Mouse (Mus musculus) inflammation-experienced regulatory T-cells, adult 6 months (primary cell): ENCODE results near the gene Trappc5. TPM values are rescaled to one million over a fixed set of nuclear protein-coding genes. Genes with fewer than 3 reads are reported as not detected.

Experiments used
- ATAC-seq: one replicate; pipeline ENCODE4 v1.8.0; 2017
- polyA plus RNA-seq, 3 experiments: library from polyadenylated mRNA; unstranded; fragments of 100-300 nt; shearing (Covaris generic); gene quantifications; one replicate each; pipeline ENCODE4 v1.2.1; 2017

The Trappc5 gene
- 10 to 100 TPM; 19.6 to 27.0 (median 23.3) TPM for polyA plus RNA-seq

- ATAC-seq, result peak; percentile 74
Observed at GRCm38 (mm10) chr8:3676131-3676992, at the start of gene Trappc5. TSS of gene Trappc5 (plus strand) at chr8:3676299.

- ATAC-seq, result no peak
Observed at GRCm38 (mm10) chr8:3626971-3627370, 49.1 kb upstream of the Trappc5 start.

GRCm38 (mm10) chr8:3628014-3628413 is 48.1 kb upstream of the Trappc5 start:
- peak; percentile 41 for ATAC-seq

- peak; percentile 98 for ATAC-seq
Observed at GRCm38 (mm10) chr8:3630647-3631477, 45.2 kb upstream of the Trappc5 start, which contains the start of gene Stxbp2. TSS of gene Stxbp2 (plus strand) at chr8:3630955.

- no peak for ATAC-seq
Observed at GRCm38 (mm10) chr8:3631478-3631875, 44.6 kb upstream of the Trappc5 start.

- ATAC-seq, result peak; percentile 71
Observed at GRCm38 (mm10) chr8:3645804-3646203, 30.3 kb upstream of the Trappc5 start.

- no peak for ATAC-seq
Observed at GRCm38 (mm10) chr8:3646824-3647531, 29.1 kb upstream of the Trappc5 start.

GRCm38 (mm10) chr8:3647561-3647960 is 28.5 kb upstream of the Trappc5 start:
- ATAC-seq, result no peak

- ATAC-seq, result no peak
Observed at GRCm38 (mm10) chr8:3648268-3648667, 27.8 kb upstream of the Trappc5 start.

- ATAC-seq, result no peak
Observed at GRCm38 (mm10) chr8:3648990-3649389, 27.1 kb upstream of the Trappc5 start.

- ATAC-seq, result no peak
Observed at GRCm38 (mm10) chr8:3652845-3653244, 23.3 kb upstream of the Trappc5 start.

- ATAC-seq, result no peak
Observed at GRCm38 (mm10) chr8:3654726-3655508, 21.2 kb upstream of the Trappc5 start.

- no peak for ATAC-seq
Observed at GRCm38 (mm10) chr8:3655526-3655925, 20.6 kb upstream of the Trappc5 start, which contains the start of gene Retn. TSS of gene Retn (plus strand) at chr8:3655770.

- no peak for ATAC-seq
Observed at GRCm38 (mm10) chr8:3656725-3657381, 19.2 kb upstream of the Trappc5 start.

- no peak for ATAC-seq
Observed at GRCm38 (mm10) chr8:3660889-3661288, 15.2 kb upstream of the Trappc5 start.

- ATAC-seq, result no peak
Observed at GRCm38 (mm10) chr8:3664405-3664804, 11.7 kb upstream of the Trappc5 start.

- ATAC-seq, result no peak
Observed at GRCm38 (mm10) chr8:3665507-3665906, 10.6 kb upstream of the Trappc5 start, which contains the start of gene Mcemp1. TSS of gene Mcemp1 (plus strand) at chr8:3665754.

GRCm38 (mm10) chr8:3670388-3670787 is 5.7 kb upstream of the Trappc5 start:
- ATAC-seq, result peak; percentile 38

- peak; percentile 66 for ATAC-seq
Observed at GRCm38 (mm10) chr8:3671980-3672491, 4.1 kb upstream of the Trappc5 start, which contains the start of gene Fcor. TSS of gene Fcor (minus strand) at chr8:3672362.

- ATAC-seq, result no peak
Observed at GRCm38 (mm10) chr8:3674671-3675070, 1.4 kb upstream of the Trappc5 start.
